Mouse (Mus musculus): Measurements from ENCODE around the gene Celf2.
"Not testable (repeated sequence)": the region's sequence is repeated elsewhere in the genome, so short reads cannot be mapped to it uniquely, and the experiment has no call there.

The Celf2 gene

GRCm38 (mm10) chr2:6603880-6604279, 905.5 kb downstream of the Celf2 start:
- DNase-seq (ENCODE audit: low read depth, low spot score), result no peak

GRCm38 (mm10) chr2:6602163-6602562, 907.2 kb downstream of the Celf2 start:
- DNase-seq (ENCODE audit: low read depth, low spot score), result no peak

DNA sequence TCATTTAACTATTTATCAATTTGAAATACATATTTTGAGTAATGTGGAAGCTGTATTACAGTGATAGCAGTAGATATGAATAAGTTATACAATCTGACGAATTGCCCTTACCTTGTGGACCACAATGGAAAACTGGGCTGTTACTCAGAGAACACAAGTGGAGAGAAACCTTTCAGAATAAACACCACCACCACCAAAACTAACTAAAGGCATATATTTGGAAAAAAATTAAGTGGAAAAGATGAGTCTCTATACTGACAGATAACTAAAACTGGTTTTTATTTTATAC, 910.5 kb downstream of the Celf2 start:
- DNase-seq (ENCODE audit: low read depth, low spot score), result no peak

DNA sequence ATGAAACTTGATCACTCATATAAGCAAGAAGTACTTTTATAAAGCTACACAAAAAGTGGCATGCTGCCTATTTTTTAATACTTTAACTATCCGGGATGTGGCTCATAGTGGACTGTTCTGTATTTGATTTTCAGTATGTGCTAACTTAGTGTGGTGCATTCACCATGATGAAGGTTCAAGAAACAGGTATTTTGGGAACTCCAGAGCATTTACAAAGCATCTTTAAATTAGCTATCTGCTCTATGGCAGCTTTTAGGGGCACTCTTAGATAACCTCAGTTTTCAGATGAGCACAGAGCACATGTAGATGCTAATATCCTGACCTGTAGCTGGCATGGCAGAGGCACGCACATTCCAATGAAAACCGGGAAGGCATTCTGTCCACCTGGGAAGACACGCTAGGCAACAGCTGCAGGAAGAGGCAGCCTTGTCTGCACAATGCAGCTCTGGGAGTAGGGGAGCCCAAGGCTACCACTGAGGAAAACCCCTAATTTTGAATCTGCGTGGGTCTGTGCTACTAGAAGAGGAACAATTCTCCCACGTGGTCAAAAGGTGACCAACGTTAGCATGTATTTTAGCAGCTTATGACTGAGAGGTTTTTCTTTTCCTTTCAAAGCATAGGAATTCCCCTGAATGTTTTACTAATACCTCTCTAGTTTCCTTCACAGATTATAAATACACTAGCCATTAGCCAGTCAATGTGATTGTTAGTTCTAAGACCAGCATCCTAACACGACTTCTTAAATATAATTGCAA, 911.1 kb downstream of the Celf2 start:
- DNase-seq (ENCODE audit: low read depth, low spot score), result no peak

DNA sequence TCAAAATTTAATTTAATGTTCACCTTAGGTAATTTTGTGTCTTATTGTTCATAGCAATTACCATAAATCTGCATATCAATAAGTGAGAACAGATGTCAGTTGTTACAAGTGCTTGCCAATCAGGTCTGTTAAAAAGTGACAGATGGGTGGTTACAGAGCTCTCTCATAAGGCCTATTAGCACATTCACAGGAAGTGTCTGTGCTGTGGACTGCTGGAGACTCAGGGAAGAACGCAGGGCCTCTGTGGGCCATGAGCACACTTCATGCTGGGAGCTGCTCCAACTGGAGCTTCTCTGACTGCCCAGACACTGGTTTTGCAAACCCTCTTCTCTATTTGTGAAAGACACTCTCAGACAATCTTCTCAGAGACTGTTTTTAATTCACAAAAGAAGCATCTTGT, 914.6 kb downstream of the Celf2 start:
- peak; percentile 14 for DNase-seq (ENCODE audit: low read depth, low spot score)

GRCm38 (mm10) chr2:6594160-6594559, 915.2 kb downstream of the Celf2 start:
- DNase-seq (ENCODE audit: low read depth, low spot score), result no peak

- no peak for DNase-seq (ENCODE audit: low read depth, low spot score)
These were observed 915.6 kb downstream of the Celf2 start for GRCm38 (mm10) chr2:6593739-6594138.

GRCm38 (mm10) chr2:6586122-6586681, 923.2 kb downstream of the Celf2 start:
- no peak for DNase-seq (ENCODE audit: low read depth, low spot score)

DNA sequence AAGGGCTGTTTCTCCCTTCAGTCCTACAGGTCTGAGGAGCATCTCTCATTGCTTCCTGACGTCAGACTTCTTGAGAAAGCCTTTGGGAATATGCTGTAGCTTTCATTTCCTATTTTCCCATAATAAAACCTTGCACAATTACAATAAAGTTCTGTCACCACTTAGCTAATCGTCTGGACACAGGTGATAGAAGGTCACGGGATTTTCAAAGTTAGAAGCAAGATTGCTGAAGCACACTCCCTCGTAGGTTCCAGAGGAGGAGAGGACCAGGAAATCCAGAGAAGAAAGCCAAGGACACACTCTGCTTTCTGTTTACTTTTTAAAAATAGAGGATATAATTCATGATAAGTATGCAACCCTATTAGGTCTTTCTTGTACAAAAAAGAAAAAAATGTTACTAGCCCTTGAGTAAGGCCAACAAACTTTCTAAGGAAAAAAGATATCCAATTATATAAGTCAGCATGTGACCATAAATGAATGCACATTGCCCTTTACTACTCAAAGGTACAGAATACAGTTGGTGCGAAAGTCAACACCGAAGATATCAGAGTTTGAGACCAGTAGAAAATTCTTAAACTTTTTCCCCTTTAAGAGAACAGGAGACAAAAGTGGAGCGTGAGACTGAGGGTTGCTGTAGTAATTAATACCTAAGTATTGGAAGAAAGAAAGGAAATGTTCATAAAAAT, 924.2 kb downstream of the Celf2 start:
- no peak for DNase-seq (ENCODE audit: low read depth, low spot score)

DNA sequence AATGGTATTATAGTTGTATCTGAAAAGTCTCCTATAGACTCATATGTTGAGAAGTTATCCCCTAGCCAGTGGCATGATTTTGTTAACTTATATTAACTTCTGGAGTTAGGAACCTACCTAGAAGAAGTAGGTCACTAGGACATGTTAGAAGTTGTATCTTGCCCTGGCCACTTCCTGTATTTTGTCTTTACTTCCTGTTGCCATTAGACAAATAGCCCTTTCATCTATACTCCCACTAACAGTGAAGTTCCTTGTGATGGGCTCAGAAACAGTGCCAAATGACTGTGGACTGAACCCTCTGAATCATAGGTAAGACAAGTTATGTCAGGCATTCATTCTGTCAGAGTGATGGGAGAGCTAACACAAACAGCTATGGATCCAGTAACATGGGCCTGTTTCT, 926.7 kb downstream of the Celf2 start:
- DNase-seq (ENCODE audit: low read depth, low spot score), result no peak

- no peak for DNase-seq (ENCODE audit: low read depth, low spot score)
These were observed 929.3 kb downstream of the Celf2 start for GRCm38 (mm10) chr2:6580066-6580465.

DNA sequence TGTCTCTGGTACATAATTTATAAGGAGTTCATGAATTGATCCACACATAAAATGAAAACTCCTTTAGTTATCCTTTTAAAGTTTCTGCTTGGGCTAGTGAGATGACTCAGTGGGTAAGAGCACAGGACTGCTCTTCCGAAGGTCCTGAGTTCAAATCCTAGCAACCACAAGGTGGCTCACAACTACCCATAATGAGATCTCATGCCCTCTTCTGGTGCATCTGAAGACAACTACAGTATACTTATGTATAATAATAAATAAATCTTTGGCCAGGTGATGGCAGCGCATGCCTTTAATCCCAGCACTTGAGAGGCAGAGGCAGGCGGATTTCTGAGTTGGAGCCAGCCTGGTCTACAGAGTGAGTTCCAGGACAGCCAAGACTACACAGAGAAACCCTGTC, 934.0 kb downstream of the Celf2 start:
- not testable (repeated sequence) for DNase-seq (ENCODE audit: low read depth, low spot score)

DNA sequence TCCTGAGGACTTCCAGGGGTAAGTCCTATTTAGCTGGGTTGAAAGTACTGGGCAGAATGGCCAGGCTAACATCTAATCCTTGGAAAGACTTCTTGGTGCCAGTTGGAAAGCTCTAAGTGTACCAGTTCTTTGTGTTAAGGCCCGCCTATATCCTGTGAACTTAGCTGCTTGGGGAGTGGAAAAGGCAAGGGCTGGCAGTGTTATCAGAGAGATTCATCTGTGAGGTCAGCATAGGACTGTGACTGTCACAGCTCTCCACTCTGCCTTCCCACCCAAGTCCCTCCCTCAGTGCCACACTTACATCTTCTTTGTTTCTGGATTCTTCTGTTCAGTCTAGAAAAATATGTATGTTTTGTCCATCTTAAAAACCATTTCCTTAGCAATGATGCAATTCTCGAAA, 935.7 kb downstream of the Celf2 start:
- no peak for DNase-seq (ENCODE audit: low read depth, low spot score)

GRCm38 (mm10) chr2:6572976-6573375, 936.4 kb downstream of the Celf2 start:
- no peak for DNase-seq (ENCODE audit: low read depth, low spot score)

DNA sequence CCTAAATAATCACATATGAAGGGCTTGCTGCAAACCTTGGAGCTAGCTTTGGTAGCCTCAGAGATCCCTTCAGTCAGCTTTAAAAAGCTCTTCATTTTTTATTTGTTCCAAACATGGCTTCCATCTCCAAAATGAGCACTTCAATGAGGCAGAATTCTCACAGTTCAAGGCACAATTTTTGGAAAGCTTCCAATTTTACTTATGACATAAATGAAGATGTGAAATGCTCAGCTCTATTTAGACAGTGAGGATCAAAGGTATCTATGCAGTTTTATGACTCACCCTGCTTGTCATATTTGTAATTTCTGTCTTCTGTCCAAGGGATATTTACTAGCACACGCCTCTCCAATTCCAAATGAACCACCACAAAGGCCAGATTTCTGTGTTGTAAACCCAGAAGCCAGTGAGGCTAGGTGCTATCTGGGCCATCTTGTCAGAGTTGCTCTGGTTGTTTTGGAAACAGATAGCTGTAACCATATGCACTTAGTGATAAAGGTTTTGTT, 940.3 kb downstream of the Celf2 start:
- no peak for DNase-seq (ENCODE audit: low read depth, low spot score)

GRCm38 (mm10) chr2:6565175-6565574, 944.2 kb downstream of the Celf2 start:
- DNase-seq (ENCODE audit: low read depth, low spot score), result no peak

GRCm38 (mm10) chr2:6561337-6561736, 948.0 kb downstream of the Celf2 start:
- no peak for DNase-seq (ENCODE audit: low read depth, low spot score)

- DNase-seq (ENCODE audit: low read depth, low spot score), result no peak
These were observed 948.6 kb downstream of the Celf2 start for GRCm38 (mm10) chr2:6560802-6561201.

DNA sequence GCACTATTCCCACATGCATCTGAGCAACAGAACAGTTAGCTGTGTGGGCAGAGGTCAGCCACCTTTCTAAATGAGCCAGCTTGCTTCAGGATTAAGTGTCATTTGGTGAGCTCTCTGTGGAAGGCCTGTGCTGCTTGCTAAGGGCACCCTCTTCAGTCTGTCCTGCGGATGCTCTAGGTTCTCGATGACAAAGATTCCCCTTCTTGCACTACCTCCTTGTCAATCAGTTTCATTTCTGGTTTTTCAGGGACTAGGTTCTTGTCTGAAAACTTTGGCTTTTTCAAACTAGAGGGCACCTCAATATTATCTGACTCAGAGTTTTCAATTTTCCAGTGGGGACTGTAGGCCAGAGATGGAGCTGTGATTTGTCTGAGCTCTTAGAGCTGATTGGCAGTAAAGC, 949.8 kb downstream of the Celf2 start:
- no peak for DNase-seq (ENCODE audit: low read depth, low spot score)

DNA sequence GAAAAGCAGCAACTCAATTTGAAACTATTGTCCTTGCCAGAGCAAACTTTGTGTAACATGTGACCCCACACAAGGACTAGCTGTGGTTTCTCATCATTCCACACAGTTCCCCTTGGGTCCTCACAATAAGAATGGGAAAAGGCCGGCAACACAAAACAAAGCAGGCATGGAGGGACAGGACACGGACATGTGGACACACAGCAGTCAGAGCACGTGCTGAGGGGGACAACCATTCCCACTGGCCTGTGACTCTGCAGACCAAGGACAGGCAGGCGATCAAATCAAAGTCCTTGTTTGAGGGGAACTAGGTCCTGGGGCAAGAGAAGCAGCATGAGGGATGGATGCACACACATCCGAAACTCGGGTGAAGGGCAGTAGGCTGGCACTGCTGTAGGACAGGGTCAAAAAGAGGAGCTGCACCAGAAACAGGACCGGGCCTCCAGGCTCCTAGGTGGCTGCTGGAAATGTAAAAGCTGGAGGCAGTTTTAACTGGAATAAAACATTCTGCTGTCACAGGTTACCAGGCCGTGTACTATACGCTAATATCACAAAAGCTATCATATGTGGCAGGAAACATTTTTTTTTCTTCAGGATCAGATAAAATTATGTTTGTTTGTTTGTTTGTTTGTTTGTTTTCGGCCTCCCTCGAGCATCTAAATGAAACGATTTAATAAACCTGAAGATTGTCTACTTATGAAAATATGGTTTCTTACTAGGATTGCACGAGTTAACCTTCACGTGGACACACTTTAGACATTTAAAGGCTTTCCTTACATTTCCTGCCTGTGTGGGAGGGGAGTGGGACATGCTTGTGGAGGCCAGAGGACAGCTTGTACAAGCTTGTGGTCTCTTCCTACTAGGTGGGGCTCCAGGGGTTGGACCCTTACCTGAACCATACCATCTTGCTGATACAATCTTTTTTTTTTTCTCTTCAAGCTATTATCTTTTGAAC, 950.8 kb downstream of the Celf2 start:
- DNase-seq (ENCODE audit: low read depth, low spot score), result no peak

DNA sequence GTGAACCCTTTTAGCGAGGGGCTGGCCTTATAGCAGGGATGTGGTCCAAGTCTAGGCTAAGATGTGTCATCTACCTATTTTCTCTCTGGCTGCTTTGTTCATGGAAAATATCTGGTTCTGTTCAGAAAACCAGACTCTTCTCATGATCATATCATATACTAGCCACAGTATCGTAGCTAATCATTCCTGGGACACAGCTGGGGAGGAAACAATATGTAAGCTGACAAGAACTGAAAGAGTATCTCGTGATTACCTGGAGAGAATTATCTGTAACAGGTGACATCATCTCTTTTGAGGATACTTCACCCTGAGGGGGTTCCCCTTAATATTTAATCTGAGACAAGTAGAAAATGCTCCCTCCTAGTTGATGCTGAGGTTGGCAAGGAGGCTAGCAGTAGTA, 951.6 kb downstream of the Celf2 start:
- no peak for DNase-seq (ENCODE audit: low read depth, low spot score)

DNA sequence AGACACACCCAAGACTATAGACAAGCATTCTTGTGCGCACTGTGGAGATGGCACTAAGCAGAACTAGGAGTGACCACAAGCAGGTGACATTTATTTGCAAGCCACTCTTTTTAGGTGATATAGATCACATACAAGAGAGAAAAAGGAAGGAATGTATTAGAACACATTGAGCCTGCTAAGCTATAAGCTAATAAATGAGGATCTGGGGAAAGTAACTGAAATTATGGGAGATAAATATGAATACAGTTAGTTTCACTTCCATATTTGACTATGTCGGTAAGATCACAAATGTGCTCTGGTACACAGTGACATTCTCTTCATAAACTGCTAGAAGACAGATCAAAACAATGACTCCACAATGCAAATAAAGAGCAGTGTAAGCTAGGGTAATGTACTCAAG, 952.5 kb downstream of the Celf2 start:
- DNase-seq (ENCODE audit: low read depth, low spot score), result no peak

Data from skeletal muscle tissue, adult 2 months (tissue).